ENCODE assay signal across 19 mouse cellular contexts in the genomic region with DNA sequence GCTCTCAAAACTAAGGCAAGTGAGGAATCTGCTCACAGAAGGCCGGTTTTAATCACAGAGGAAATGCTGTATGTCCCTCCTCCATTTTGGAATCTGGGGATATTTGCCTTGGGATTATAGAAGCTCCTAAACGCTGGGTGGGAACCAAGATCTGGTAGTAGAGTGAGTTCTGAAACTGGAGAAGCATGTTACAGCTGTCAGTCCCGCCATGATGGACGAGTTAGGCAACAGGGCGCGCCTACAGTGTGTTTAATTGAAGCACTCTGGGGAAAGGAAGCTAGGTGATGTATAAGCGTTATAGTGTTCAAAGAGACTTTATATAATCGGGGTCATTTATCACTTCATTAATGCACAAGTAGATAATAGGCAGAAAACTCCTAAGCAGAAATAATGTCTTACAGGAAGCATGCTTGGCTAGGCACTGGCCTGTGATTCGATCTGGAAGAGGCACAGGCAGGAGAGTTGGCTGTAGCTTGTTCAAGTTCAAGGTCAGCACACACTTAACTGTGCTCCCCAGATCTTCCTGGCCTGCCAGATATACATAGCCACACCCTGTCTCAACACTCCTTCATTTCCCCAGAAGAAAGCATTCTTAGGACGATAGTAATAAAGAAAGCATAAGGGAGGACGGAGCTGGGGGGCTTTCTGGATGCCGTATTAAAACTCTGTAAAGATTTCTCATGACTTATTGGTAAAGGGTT. TPM values are rescaled to one million over a fixed set of nuclear protein-coding genes. Genes with fewer than 3 reads are reported as not detected.
DNase-seq lines count a peak whose midpoint lies in the region; ATAC-seq and TF ChIP-seq lines count a peak whose summit lies in the region.
"Had no signal": no experiment of that assay in that cellular context is flagged by ENCODE, and none has a peak within 500 bp of the region (broad histone marks: within the 10 kb centered on the region; RNA-seq: fewer than 3 reads in every experiment).

No protein-coding gene starts in this region.

- H3K9ac ChIP-seq in intestine, embryonic 15.5 days = no peak overlapping the region
- H3K9ac ChIP-seq in intestine, postnatal 0 days (ENCODE audit: low read depth, low read length) = no peak overlapping the region
- peak overlapping the region; percentile 49 for H3K9ac ChIP-seq in liver, embryonic 12.5 days
- no peak overlapping the region for H3K9ac ChIP-seq in stomach, embryonic 15.5 days
- H3K9ac ChIP-seq: forebrain, postnatal 0 days; heart, embryonic 15.5 days had no signal

- peak; percentile 67; the same call in 1 of the 2 replicates for ATAC-seq in intestine, embryonic 15.5 days
- no peak for ATAC-seq in intestine, postnatal 0 days
- peak; percentile 99 for ATAC-seq in liver, embryonic 12.5 days
- peak; percentile 91 for ATAC-seq in stomach, embryonic 15.5 days (ENCODE audit: insufficient read depth, low FRiP score, low read depth)
- ATAC-seq: forebrain, postnatal 0 days; midbrain, embryonic 16.5 days had no signal

- WGBS in intestine, embryonic 15.5 days = 67% methylated on average over 12 of the region's 12 CpGs
- 61% methylated on average over 12 of the region's 12 CpGs for WGBS in intestine, postnatal 0 days
- WGBS in liver, embryonic 12.5 days (ENCODE audit: insufficient replicate concordance) = 56% methylated on average over 12 of the region's 12 CpGs
- 65% methylated on average over 12 of the region's 12 CpGs for WGBS in stomach, embryonic 15.5 days
- WGBS in midbrain, embryonic 10.5 days = 90% methylated on average over 12 of the region's 12 CpGs

- H3K27ac ChIP-seq in intestine, embryonic 15.5 days = no peak overlapping the region
- no peak overlapping the region for H3K27ac ChIP-seq in intestine, postnatal 0 days (ENCODE audit: low read depth, low read length)
- peak overlapping the region; percentile 87 for H3K27ac ChIP-seq in liver, embryonic 12.5 days
- H3K27ac ChIP-seq in stomach, embryonic 15.5 days = no peak overlapping the region
- no peak overlapping the region for H3K27ac ChIP-seq in midbrain, embryonic 10.5 days (replicated peaks)
- H3K27ac ChIP-seq: heart, embryonic 15.5 days; hindbrain, embryonic 10.5 days; macrophage had no signal

- H3K27me3 ChIP-seq in intestine, embryonic 15.5 days (replicated peaks) = no peaks in the 10 kb centered on the region; the same call in 1 of the 2 replicates
- 0 out of 2 replicates have a peak, but pooled peaks cover 6% of the 10 kb centered on the region for H3K27me3 ChIP-seq in intestine, postnatal 0 days (replicated peaks; ENCODE audit: control insufficient read depth, insufficient read depth, low read length)
- H3K27me3 ChIP-seq in liver, embryonic 12.5 days (replicated peaks) = no peaks in the 10 kb centered on the region
- H3K27me3 ChIP-seq in stomach, embryonic 15.5 days (replicated peaks) = no peaks in the 10 kb centered on the region
- H3K27me3 ChIP-seq in midbrain, embryonic 10.5 days (ENCODE audit: low read depth, poor library complexity, severe bottlenecking) = no peaks in the 10 kb centered on the region
- H3K27me3 ChIP-seq: heart, embryonic 15.5 days had no signal

- H3K4me3 ChIP-seq in intestine, embryonic 15.5 days (replicated peaks) = no peak overlapping the region
- H3K4me3 ChIP-seq in intestine, postnatal 0 days (ENCODE audit: low read depth, low read length) = no peak overlapping the region
- H3K4me3 ChIP-seq in liver, embryonic 12.5 days = peak overlapping the region; percentile 22
- no peak overlapping the region for H3K4me3 ChIP-seq in stomach, embryonic 15.5 days (replicated peaks)
- H3K4me3 ChIP-seq in midbrain, embryonic 10.5 days = no peak overlapping the region
- H3K4me3 ChIP-seq: heart, embryonic 15.5 days; hindbrain, embryonic 10.5 days had no signal

- H3K36me3 ChIP-seq in intestine, embryonic 15.5 days = no peaks in the 10 kb centered on the region
- H3K36me3 ChIP-seq in intestine, postnatal 0 days (ENCODE audit: control insufficient read depth, insufficient read depth) = peaks cover 4% of the 10 kb centered on the region; the same call in 1 of the 2 replicates
- H3K36me3 ChIP-seq in liver, embryonic 12.5 days = peaks cover 6% of the 10 kb centered on the region
- no peaks in the 10 kb centered on the region for H3K36me3 ChIP-seq in stomach, embryonic 15.5 days
- H3K36me3 ChIP-seq in midbrain, embryonic 10.5 days = peaks cover 8% of the 10 kb centered on the region
- H3K36me3 ChIP-seq: heart, embryonic 15.5 days had no signal

- no peak for TF ChIP-seq CTCF in intestine, postnatal 0 days (IDR thresholded peaks at IDR 0.05; ENCODE audit: low read depth)

- no peaks in the 10 kb centered on the region for H3K4me1 ChIP-seq in intestine, embryonic 15.5 days (replicated peaks)
- H3K4me1 ChIP-seq in intestine, postnatal 0 days (replicated peaks; ENCODE audit: control insufficient read depth, insufficient read depth, low read length) = no peaks in the 10 kb centered on the region
- peaks cover 38% of the 10 kb centered on the region for H3K4me1 ChIP-seq in liver, embryonic 12.5 days
- no peaks in the 10 kb centered on the region for H3K4me1 ChIP-seq in stomach, embryonic 15.5 days
- no peaks in the 10 kb centered on the region for H3K4me1 ChIP-seq in midbrain, embryonic 10.5 days
- H3K4me1 ChIP-seq: heart, embryonic 15.5 days; hindbrain, embryonic 10.5 days had no signal

- no peaks in the 10 kb centered on the region for H3K9me3 ChIP-seq in intestine, embryonic 15.5 days
- H3K9me3 ChIP-seq in intestine, postnatal 0 days (ENCODE audit: control insufficient read depth) = no peaks in the 10 kb centered on the region
- H3K9me3 ChIP-seq in liver, embryonic 12.5 days (replicated peaks) = no peaks in the 10 kb centered on the region
- H3K9me3 ChIP-seq in stomach, embryonic 15.5 days = no peaks in the 10 kb centered on the region
- no peaks in the 10 kb centered on the region for H3K9me3 ChIP-seq in midbrain, embryonic 10.5 days (replicated peaks)
- H3K9me3 ChIP-seq: heart, embryonic 15.5 days; hindbrain, embryonic 10.5 days had no signal

- H3K4me2 ChIP-seq in intestine, embryonic 15.5 days (replicated peaks) = no peak overlapping the region
- H3K4me2 ChIP-seq in intestine, postnatal 0 days (replicated peaks; ENCODE audit: low read depth) = no peak overlapping the region
- H3K4me2 ChIP-seq in liver, embryonic 12.5 days = peak overlapping the region; percentile 63
- H3K4me2 ChIP-seq in stomach, embryonic 15.5 days = no peak overlapping the region
- H3K4me2 ChIP-seq: heart, embryonic 15.5 days had no signal

- peak; percentile 77 for DNase-seq in c-Kit-positive CD71-positive TER-119-negative erythroid progenitor cells, embryonic 14.5 days (ENCODE audit: low read depth)
- no peak for DNase-seq in gastrocnemius, postnatal 10 days
- no peak for DNase-seq in midbrain, embryonic 10.5 days (ENCODE audit: low spot score)
- no peak for DNase-seq in testis, postnatal 14 days (ENCODE audit: low spot score)
- DNase-seq: adrenal gland, adult 8-10 months; cerebellum, postnatal 10 days; forebrain, postnatal 0 days; kidney, postnatal 36 days; lung, adult 18-20 months; right cerebral cortex, postnatal 25 days; thymus, postnatal 36 days had no signal

RNA-seq across cellular contexts. Expression of gene Kif14, which starts 21.4 kb away (rescaled TPM):
- 4.0 and 4.6 TPM in 2 replicates for polyA plus RNA-seq in intestine, embryonic 15.5 days (2015; fragmentation: Nextera tagmentation; extraction: Ambion mirVana)
- polyA plus RNA-seq in intestine, postnatal 0 days (2015; fragmentation: Nextera tagmentation; extraction: Ambion mirVana) = 0.50 and 0.58 TPM in 2 replicates
- polyA plus RNA-seq in liver, embryonic 12.5 days (2016; fragmentation: Nextera tagmentation; extraction: Ambion mirVana) = 11.2 and 11.3 TPM in 2 replicates
- polyA plus RNA-seq in stomach, embryonic 15.5 days (2015; fragmentation: Nextera tagmentation; extraction: Ambion mirVana) = 5.2 and 6.6 TPM in 2 replicates
- 1 to 10 TPM; 1.7 to 2.6 TPM for total RNA-seq in gastrocnemius, postnatal 10 days (2021)
- 7.1 and 8.3 TPM in 2 replicates for polyA plus RNA-seq in midbrain, embryonic 10.5 days (2016; fragmentation: Nextera tagmentation; extraction: Ambion mirVana)

RNA-seq across cellular contexts. Expression of gene Ddx59, which starts 29.6 kb away (rescaled TPM):
- polyA plus RNA-seq in intestine, embryonic 15.5 days (2015; fragmentation: Nextera tagmentation; extraction: Ambion mirVana) = 11.6 and 12.3 TPM in 2 replicates
- 6.0 and 6.8 TPM in 2 replicates for polyA plus RNA-seq in intestine, postnatal 0 days (2015; fragmentation: Nextera tagmentation; extraction: Ambion mirVana)
- polyA plus RNA-seq in liver, embryonic 12.5 days (2016; fragmentation: Nextera tagmentation; extraction: Ambion mirVana) = 7.8 and 8.3 TPM in 2 replicates
- polyA plus RNA-seq in stomach, embryonic 15.5 days (2015; fragmentation: Nextera tagmentation; extraction: Ambion mirVana) = 12.5 and 13.0 TPM in 2 replicates
- 10 to 100 TPM; 15.2 to 15.4 TPM for total RNA-seq in gastrocnemius, postnatal 10 days (2021)
- 19.6 and 20.7 TPM in 2 replicates for polyA plus RNA-seq in midbrain, embryonic 10.5 days (2016; fragmentation: Nextera tagmentation; extraction: Ambion mirVana)
